In the genomic region with DNA sequence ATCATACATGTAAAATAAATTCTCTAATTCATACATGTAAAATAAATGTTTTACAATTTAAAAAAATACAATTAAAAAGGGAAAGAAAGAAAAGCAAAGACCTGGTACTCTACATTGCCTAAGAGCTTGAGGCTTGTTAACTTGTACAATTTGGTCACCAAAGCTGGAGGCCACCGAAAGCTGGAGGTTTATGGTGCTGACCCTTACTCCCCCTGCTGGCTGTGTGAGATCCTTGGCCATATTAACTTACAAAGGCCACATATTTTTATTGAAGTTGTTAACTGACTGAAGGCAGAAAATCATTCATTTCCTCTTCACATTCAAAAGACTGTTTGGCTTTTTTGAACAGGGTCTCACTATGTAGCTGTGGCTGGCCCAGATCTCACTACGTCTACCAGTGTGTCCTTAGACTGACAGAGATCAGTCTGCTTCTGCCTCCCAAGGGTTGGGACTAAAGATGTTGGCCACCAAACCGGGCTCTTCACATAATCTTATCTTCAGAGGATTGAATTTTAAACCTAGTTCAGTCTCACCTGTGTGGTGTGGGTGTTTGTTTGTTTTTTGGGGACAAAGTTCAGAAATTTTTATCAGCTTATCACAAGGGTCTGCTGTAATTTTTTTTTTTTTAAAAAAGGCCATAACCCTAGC, we compare ENCODE assay signal across 9 mouse cellular contexts. TPM values are rescaled to one million over a fixed set of nuclear protein-coding genes. Genes with fewer than 3 reads are reported as not detected.
DNase-seq lines count a peak whose midpoint lies in the region; ATAC-seq and TF ChIP-seq lines count a peak whose summit lies in the region.
"Had no signal": no experiment of that assay in that cellular context is flagged by ENCODE, and none has a peak within 500 bp of the region (broad histone marks: within the 10 kb centered on the region; RNA-seq: fewer than 3 reads in every experiment).

No protein-coding gene starts in this region.

- no peak for ATAC-seq in frontal cortex, adult (ENCODE audit: low TSS enrichment)

- no peak overlapping the region for H3K4me3 ChIP-seq in layer of hippocampus, adult 2 months
- H3K4me3 ChIP-seq: myocyte had no signal

- DNase-seq in layer of hippocampus, adult 2 months (ENCODE audit: low spot score in 2 of 2): no peak
- DNase-seq in layer of hippocampus, postnatal 36 days: no peak
- peak; percentile 35 for DNase-seq in R1 (ENCODE audit: low read depth, low spot score)
- DNase-seq in forelimb bud, embryonic 11.5 days (ENCODE audit: low read depth, low spot score): peak; percentile 56
- peak; percentile 58 for DNase-seq in lung, postnatal 14 days
- no peak for DNase-seq in urinary bladder, postnatal 4 days (ENCODE audit: low spot score in 2 of 2)
- DNase-seq in adrenal gland, adult 8-10 months: no peak

- peak; percentile 74 for TF ChIP-seq CTCF in layer of hippocampus, adult 2 months (conservative IDR thresholded peaks at IDR 0.05)

- no peak overlapping the region for H3K27ac ChIP-seq in layer of hippocampus, adult 2 months

RNA-seq across cellular contexts. Expression of a gene that starts 8.4 kb away (rescaled TPM):
- total RNA-seq in layer of hippocampus, adult 2 months (2021): 10 to 100 TPM; 91.0 to 96.2 TPM
- total RNA-seq in layer of hippocampus, postnatal 36 days (2021): 100 to 1,000 TPM in 1 of 2 experiments, 10 to 100 TPM in 1; 93.2 to 103 TPM
- 100 to 1,000 TPM; 156 to 167 (median 161) TPM for total RNA-seq in adrenal gland, adult 8-10 months (2022)

RNA-seq across cellular contexts. Expression of a gene that starts 22.7 kb away (rescaled TPM):
- not detected for total RNA-seq in layer of hippocampus, adult 2 months (2021)
- total RNA-seq in layer of hippocampus, postnatal 36 days (2021): under 1 TPM in 1 of 2 experiments, not detected in 1; 0.23 TPM
- under 1 TPM in 3 of 4 experiments, not detected in 1; 0.24 to 0.44 (median 0.37) TPM for total RNA-seq in adrenal gland, adult 8-10 months (2022)

RNA-seq across cellular contexts. Expression of a gene that starts 29.5 kb away (rescaled TPM):
- under 1 TPM; 0.61 to 0.81 TPM for total RNA-seq in layer of hippocampus, adult 2 months (2021)
- total RNA-seq in layer of hippocampus, postnatal 36 days (2021): under 1 TPM; 0.25 to 0.66 TPM
- not detected for total RNA-seq in adrenal gland, adult 8-10 months (2022)

RNA-seq across cellular contexts. Expression of a gene that starts 40.7 kb away (rescaled TPM):
- total RNA-seq in layer of hippocampus, adult 2 months (2021): 100 to 1,000 TPM; 256 to 265 TPM
- 100 to 1,000 TPM; 257 to 272 TPM for total RNA-seq in layer of hippocampus, postnatal 36 days (2021)
- 100 to 1,000 TPM; 151 to 278 (median 211) TPM for total RNA-seq in adrenal gland, adult 8-10 months (2022)

RNA-seq across cellular contexts. Expression of a gene that starts 41.3 kb away (rescaled TPM):
- total RNA-seq in layer of hippocampus, adult 2 months (2021): 100 to 1,000 TPM; 179 to 187 TPM
- total RNA-seq in layer of hippocampus, postnatal 36 days (2021): 100 to 1,000 TPM; 188 to 189 TPM
- total RNA-seq in adrenal gland, adult 8-10 months (2022): 100 to 1,000 TPM in 1 of 4 experiments, 10 to 100 TPM in 3; 74.3 to 104 (median 93.3) TPM

Comparison
In these comparisons a context has a peak if more than half of its experiments do, and no peak if none do; other contexts are left out.
1. DNase-seq: peak in R1 (single experiment), forelimb bud, embryonic 11.5 days (single experiment) and lung, postnatal 14 days (single experiment); none in layer of hippocampus, adult 2 months (0 of 2), layer of hippocampus, postnatal 36 days (0 of 2), urinary bladder, postnatal 4 days (0 of 2) and adrenal gland, adult 8-10 months (single experiment).